Mouse (Mus musculus): Measurements from ENCODE around the gene Ndufb8.

Ndufb8 gene

DNA sequence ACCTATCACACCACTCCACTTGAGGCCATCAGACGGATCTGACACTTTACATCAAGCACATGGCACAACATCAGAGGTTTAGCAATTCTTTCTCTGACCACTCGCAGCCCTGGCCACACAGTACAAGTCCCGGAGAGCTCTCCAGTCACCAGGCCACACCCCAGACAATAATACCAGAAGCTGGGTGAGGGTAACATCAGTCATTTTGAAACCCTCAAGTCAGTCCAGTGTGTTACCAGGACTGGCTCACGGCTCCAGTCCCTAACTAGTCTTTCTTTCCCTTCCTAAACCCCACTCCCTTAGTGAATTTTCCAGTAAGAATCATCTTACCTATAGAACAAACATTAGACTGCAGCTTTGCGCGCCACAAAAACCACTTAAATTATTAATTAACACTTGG lies 25.2 kb downstream of the Ndufb8 start:
- no peak for DNase-seq (ENCODE audit: low read depth, low spot score)

DNA sequence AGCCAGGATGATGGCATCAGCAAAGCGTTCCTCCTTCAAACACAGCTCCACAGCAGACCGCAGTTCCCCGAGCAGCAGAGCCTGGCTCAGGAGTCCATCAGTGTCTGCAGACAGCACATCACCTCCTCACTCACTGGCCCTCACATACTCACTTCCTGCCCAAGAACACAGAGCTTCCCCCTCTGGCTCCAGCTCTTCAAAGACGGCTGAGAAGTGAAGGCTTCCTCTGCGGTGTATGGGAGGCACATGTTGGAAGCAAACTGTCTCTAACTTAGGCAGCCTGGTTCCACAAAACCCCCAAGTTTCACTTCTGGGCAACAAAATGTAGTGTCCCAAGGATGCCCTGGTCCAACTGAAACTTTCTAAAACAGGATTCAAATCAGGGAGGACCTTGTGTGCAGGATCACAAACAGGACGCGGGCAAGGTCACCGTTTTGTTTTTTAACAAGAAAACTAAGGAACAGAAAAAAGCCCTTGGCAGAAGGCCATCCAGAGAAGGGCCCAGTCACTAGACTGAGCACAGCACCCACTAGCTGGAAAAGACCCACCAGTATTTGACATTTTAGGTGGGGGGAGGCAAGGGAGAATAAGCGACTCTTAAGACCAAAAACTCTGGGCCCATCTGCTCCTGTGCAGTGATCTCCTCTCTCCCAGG lies 29.6 kb downstream of the Ndufb8 start:
- DNase-seq (ENCODE audit: low read depth, low spot score) = no peak

DNA sequence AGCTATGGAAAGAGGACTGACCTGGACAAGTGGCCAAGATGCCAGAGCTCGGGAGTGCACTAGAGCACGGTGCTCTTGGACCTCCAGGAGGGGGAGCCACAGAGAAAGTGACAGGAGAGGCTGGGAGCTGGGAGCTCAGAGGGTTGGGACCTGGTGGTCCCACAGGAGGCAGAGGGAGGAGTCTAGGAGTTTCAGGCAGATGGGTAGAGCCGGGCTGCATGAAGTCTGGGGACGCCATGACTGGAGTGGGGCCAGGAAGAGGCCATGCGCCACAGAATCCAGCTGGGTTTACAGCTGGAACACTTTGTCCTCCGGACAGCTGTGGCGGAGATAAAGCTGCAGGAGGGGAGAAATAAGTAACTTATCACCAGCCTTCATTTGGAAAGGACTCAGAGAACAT lies 36.1 kb downstream of the Ndufb8 start:
- no peak for DNase-seq (ENCODE audit: low read depth, low spot score)

DNA sequence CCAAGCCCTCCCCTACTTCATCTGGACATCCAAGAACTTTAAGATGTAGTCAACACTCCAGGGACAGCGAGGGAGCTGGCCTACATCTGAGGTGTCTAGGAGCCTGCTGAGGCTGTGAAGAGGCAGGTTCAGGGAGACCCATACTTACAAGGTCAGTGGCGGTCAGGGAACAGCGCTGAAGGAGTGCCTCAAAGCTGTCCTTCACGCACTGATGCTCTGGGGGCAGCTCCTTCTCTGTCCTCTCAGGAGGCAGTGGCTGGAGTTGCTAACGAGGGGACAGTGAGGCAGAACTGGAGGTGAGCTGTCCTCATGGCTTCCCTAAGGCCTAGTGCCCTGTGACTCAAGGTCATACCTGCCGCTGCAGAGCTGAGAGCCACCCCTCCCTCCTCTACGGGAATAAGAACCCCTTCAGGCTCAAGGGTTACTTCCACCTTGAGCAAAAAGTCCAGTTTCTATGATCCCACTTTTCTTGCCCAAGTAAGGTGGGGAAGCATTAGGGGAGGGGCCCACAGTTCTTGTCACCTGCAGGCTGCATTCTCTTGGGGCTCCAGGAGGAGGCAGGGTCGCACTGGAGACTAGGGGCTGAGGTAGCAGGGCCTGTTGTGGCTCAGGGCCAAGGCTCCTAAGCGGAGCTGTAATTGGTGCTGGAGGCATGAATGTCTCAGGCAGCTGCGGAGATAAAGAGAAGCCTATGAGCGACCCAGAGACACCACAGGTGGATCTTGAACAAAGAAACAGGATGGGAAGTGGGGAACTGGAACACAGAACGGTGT lies 37.1 kb downstream of the Ndufb8 start:
- DNase-seq (ENCODE audit: low read depth, low spot score) = no peak

DNA sequence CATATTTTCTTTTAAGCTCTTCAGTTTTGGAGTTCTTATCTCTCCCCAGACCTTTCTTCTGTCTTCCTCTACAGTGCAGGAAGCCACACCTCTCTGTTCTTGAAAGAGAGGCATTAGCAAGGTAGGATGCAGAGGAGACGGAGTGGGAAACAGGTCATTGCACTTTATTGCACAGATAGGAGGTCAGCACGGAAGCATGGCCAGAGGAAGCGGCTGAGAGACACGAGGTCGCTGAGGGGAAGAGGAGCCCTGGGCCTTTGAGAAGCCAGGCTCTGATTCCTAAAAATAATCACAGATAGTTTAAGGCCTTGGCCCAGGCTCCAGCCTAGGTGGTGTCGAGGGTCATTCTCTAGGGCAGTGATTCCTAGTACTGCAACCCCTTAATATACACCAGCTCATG lies 39.5 kb downstream of the Ndufb8 start:
- DNase-seq (ENCODE audit: low read depth, low spot score) = no peak

DNA sequence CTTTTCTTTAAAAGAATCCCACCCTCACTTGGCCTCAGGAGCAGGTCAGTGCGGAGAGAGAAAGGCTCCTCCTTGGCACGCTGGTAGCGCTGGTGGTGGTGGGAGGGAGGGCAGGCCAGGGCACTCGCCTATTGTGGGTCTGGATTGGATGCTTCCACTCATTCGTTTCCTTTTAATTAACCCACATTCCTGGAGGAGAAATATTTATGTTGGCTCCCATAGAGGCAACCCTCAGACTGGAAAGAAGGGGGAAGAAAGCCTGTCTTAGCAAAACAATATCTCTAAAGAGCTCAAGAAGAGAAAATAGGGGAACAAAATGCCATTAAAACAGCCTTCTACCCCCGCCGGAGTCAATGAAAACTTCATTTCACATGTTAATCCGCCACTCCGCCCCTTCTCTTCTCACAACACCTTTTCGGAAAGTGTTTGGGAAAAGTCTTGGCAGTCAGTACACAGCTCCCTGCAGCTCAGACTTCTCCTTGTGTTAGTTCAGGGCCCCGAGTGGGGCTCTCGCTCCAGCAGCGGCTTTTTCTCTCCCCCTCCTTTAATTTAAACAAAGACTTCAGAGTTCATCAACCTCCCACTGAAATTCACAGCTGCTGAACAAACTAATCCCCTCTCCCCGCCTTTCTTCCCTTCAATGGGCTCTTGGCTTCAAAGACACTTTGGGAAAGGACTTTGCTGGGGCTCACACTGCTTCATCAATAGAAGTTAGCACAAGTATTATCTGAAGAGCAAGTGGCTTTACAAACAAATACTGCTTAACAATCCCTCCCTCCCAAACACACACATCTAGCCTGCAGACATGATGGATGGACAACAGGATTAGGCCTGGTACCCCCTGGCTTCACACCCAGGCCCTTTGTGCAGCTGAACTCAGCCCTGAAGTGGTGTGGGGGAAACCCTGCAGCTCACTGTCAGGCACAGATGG lies 40.5 kb downstream of the Ndufb8 start:
- no peak for DNase-seq (ENCODE audit: low read depth, low spot score)

DNA sequence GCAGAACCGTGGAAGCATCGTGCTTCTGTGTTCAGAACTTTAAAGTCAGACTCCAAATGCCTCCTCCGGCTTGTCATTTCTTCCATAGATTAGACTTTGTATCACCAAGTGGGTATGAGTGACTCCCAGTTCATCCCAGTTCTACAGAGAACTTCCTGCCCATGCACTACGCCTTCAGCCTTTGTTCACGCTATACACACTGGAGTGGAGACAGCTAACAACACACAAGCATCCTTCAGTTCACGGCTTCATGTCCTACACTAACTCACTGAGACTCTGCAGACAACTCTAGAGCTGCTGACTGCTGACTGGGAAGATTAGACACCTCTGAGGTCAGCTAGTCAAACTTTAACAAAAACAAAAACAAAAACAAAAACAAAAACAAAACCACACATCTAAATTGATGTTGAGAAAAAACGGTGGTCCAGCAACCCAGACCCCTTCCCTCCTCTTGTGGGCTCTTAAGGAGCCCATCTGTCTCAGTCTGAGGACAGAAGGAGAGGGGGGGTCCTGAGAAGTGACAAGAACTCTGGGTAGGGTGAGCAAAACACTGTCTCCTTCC lies 41.2 kb downstream of the Ndufb8 start:
- DNase-seq (ENCODE audit: low read depth, low spot score) = no peak

DNA sequence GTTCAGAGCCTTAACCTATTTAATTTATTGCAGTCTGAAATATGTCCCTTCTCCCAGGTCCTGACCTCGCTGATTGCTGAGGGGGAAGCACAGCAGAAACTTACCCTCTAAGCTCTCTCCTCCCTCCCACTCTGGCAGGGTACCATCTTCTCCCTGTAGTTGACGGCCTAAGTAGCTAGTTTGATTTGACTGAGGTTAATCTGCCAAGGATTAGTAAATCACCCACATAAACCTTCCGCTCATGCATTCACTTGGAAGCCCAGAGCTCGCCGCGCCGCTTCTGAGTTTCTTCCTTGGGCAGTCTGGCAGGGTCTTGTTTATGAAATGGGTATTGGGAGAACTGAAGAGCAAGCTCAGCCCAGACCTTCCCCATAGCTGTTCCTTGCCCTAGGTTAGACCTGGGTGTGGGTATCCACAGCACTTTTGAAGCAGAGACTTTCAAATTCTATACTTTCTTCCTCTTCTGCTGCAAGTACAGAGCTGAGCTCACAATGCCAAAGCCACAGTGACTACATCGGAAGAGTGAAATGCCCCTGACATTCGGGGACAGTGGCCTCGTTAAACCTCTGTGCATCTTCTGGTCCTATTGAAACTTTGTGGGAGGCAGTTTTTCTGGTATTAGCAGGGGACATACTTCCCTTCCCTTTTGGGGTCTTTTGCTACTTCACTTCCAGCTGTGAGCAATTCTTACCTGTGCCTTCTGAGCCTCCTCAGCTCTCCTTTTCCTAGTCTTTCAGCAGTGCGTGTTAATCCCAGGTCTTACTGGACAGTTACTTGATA lies 42.0 kb downstream of the Ndufb8 start:
- no peak for DNase-seq (ENCODE audit: low read depth, low spot score)

DNA sequence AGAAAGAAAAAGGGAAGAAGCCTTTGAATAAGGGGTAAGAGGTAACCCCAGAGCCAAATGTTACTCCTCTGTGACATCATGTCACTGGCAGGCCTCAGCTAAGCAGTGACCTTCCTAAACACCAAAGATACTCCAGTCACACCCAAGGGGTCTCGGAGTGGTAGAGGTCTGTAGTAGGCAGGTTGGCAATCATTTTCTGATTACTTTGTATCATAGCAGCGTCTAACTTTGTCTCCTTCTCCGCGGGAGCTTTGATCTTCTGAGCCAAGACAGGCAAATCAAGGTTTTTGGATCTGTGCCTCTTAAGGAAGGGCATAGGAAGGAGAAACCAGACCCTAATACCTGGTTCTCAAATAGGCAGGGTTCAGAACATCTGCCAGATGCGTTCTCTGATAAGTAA lies 42.6 kb downstream of the Ndufb8 start:
- peak; percentile 5 for DNase-seq (ENCODE audit: low read depth, low spot score)

DNA sequence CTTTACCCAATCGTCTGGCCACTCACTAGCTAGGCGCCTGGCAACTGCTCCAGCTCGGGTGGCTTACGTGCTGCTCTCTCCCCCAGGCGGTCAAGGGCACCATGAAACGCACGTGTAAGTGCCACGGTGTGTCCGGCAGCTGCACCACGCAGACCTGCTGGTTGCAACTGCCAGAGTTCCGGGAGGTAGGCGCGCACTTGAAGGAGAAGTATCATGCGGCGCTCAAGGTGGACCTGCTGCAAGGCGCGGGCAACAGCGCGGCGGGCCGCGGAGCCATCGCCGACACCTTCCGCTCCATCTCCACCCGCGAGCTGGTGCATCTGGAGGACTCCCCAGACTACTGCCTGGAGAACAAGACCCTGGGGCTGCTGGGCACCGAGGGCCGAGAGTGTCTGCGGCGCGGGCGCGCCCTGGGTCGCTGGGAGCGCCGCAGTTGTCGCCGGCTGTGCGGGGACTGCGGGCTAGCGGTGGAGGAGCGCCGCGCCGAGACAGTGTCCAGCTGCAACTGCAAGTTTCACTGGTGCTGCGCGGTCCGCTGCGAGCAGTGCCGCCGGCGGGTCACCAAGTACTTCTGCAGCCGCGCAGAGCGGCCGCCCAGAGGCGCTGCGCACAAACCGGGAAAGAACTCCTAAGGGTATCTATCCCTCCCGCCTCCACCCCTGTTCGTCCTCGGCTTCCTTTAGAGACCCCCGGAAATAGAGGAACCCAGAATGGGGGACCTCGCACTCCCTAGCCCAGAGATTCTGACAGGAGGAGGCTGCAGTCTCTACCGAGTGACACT lies 43.6 kb downstream of the Ndufb8 start:
- peak; percentile 21 for DNase-seq (ENCODE audit: low read depth, low spot score)

DNA sequence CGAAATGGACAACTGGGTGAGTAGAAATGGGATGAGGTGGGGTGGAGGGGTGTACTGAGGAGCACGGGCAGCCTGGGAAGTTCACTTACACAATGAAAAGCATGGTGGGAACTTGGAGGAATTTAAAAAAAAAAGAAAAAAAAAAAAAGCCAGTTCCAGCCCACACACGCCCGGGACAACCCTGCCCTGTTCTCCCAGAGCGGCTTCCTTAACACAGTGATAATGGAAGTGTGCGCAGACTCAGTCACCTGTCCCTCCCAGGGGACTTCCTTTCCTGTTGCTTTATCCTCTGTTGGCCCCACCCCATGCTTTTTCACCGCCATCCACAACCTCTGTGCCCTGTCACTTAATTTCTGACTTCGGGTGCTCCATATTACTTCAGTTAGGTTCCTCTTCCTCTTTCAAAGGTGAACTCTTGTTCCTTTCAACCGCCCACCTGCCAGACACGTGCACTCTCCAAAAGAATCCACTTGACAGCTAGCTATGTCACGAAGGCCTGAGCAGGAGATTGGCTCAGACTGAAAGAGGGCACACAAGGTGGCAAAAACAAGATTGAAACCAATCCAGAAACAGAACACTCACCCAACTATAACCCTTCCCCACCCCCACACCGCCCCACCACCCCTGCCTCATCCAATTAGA lies 44.6 kb downstream of the Ndufb8 start:
- peak; percentile 43 for DNase-seq (ENCODE audit: low read depth, low spot score)

DNA sequence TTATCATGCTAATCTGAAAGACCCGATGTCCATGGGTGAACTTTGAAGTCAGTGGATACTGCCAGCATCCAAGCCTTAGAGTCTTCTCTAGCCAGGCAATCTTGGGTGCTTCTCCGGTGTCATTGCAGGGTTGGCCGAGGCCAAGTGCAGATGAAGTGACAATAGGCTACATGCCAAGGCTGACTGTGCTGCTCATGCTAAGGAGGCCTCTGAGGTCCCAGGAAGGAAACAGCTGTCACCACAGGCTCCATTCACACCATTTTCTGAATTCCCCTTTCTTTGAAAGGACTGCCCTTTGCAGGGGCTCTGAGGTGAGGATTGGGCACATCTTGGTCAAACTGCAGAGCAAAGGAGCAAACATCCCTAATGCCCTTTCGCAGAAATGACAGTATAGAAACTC lies 52.5 kb downstream of the Ndufb8 start:
- no peak for DNase-seq (ENCODE audit: low read depth, low spot score)

DNA sequence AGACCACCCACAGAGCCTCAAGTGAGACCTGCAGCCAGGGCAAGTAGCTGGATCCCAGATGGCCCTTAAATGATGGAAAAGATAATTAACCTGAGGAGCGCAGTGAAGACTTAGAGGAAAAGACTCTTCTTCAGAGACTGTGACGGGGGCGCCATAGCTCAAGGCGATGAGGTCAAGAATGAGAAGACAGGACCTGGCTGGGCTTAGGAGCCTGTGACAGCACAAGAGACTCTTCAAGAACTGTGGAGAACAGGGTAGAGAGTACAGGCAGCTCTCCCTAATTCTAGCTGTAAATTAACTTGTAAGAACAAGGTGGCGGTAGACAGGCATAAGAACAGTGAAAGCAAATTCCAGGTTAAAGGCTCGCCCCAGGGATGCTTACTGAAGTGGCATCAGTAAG lies 53.3 kb downstream of the Ndufb8 start:
- DNase-seq (ENCODE audit: low read depth, low spot score) = no peak

DNA sequence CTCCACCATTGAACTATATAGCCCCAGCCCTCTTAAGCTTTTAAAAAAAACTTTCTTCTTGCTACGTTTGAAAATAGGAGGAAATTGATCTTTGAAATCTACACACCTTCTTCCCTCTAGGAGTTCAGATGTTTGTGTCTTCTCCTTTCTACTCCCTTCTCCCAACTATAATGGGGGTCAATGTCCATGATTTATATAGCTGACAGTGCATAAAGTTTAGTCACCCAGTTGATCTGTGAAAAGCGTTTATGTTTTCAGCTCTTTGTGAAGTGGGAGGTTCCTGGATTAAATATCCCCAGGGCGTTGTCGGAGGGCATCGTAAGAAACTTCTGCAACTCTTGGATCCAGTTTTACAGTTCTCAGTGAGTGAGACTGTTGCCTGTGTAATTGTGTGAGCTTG lies 55.0 kb downstream of the Ndufb8 start:
- no peak for DNase-seq (ENCODE audit: low read depth, low spot score)

DNA sequence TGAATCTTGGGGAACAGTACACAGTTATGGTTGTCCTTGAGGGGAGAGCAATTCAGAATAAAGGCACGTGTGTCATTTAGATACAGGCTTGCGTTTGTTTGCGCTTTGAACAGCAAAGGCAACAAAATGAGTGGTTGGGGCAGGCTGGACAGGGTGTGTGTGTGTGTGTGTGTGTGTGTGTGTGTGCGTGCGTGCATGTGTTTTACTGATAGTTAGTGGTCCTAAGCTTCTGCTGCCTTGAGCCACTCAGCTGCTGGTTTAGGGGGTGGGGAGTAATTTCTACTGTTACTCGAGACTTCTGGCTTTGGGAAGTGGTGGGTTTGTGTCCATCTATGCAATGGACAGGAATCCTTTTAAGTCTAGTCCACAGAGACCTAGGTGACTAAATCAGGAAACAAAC lies 56.3 kb downstream of the Ndufb8 start:
- DNase-seq (ENCODE audit: low read depth, low spot score) = no peak
